Mouse (Mus musculus): ENCODE measurements around the gene Olfr1388.
"Not testable (repeated sequence)": the region's sequence is repeated elsewhere in the genome, so short reads cannot be mapped to it uniquely, and the experiment has no call there.

DNA sequence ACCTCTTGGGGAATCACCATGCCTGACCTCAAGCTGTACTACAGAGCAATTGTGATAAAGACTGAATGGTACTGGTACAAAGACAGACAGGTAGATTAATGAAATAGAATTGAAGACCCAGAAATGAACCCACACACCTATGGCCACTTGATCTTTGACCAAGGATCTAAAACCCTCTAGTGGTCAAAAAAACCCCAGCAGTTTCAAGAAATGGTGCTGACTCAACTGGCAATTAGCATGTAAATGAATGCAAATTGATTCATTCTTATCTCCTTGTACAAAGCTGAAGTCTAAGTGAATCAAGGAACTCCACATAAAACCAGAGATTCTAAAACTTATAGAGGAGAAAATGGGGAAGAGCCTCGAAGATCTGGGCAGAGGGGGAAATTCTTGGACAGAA is 43.7 kb upstream of the Olfr1388 start:
- TF ChIP-seq CTCF (IDR thresholded peaks at IDR 0.05; ENCODE audit: insufficient read depth, low read length); POLR2A (IDR thresholded peaks at IDR 0.05; ENCODE audit: borderline replicate concordance, extremely low read depth, low read depth, low read length): not testable (repeated sequence)

All from lung, adult 2 months (tissue).